Mouse (Mus musculus) lung, embryonic 14.5 days (tissue): ENCODE measurements around the gene Tspan2. TPM values are rescaled to one million over a fixed set of nuclear protein-coding genes. Genes with fewer than 3 reads are reported as not detected.

Source experiments
- ATAC-seq: fragments of 200-750 bp; cut with Nextera tagmentation; 2 replicates; pipeline ENCODE4 v1.8.0; 2017; ENCODE audit warnings: mild to moderate bottlenecking, moderate TSS enrichment, moderate library complexity; ENCODE audit not compliant: insufficient read depth
- DNase-seq: peaks from one replicate; pipeline ENCODE4 v3.0.0-alpha.2; 2015
- H3K27ac ChIP-seq: fragments of 300-500 bp; sonication (generic); 2 replicates; pipeline ENCODE4 v1.5.1; 2014; ENCODE audit warnings: low read depth, mild to moderate bottlenecking, moderate library complexity
- H3K27me3 ChIP-seq: fragments of 300-500 bp; sonication (generic); 2 replicates; pipeline ENCODE4 v1.6.1; 2014; ENCODE audit warnings: low read length, control low read depth; ENCODE audit not compliant: insufficient read depth
- H3K36me3 ChIP-seq: fragments of 300-500 bp; sonication (generic); 2 replicates; pipeline ENCODE4 v1.6.1; 2014; ENCODE audit warnings: control low read depth; ENCODE audit not compliant: insufficient read depth
- H3K4me1 ChIP-seq: fragments of 300-500 bp; sonication (generic); 2 replicates; pipeline ENCODE4 v1.6.1; 2014; ENCODE audit warnings: antibody characterized with exemption, control low read depth; ENCODE audit not compliant: insufficient read depth
- H3K4me2 ChIP-seq: fragments of 300-500 bp; sonication (generic); 2 replicates; pipeline ENCODE4 v1.6.1; 2014; ENCODE audit warnings: mild to moderate bottlenecking
- H3K4me3 ChIP-seq: fragments of 300-500 bp; sonication (generic); 2 replicates; pipeline ENCODE4 v1.5.1; 2014; ENCODE audit warnings: low read depth, low read length
- H3K9ac ChIP-seq: fragments of 300-500 bp; sonication (generic); 2 replicates; pipeline ENCODE4 v1.6.1; 2014
- H3K9me3 ChIP-seq: fragments of 300-500 bp; sonication (generic); 2 replicates; pipeline ENCODE4 v1.6.1; 2016; ENCODE audit warnings: low read depth, low read length, control low read depth
- CTCF ChIP-seq: IDR thresholded peaks from 2 replicates; pipeline ENCODE4 v1.5.1; 2016; ENCODE audit warnings: antibody characterized with exemption, low read depth
- polyA plus RNA-seq: library from polyadenylated mRNA; unstranded; fragments of >200 nt; fragmentation: Nextera tagmentation; extraction: Ambion mirVana; gene quantifications from 2 replicates; pipeline ENCODE4 v1.2.1, GENCODE M21; 2014

Gene Tspan2
- polyA plus RNA-seq, 1 experiment from 2014 or later: 16.2 TPM

- H3K36me3 ChIP-seq: no peaks in the 10 kb centered on the region
- no peak for TF ChIP-seq CTCF
- ATAC-seq: no peak
- no peak overlapping the region for H3K4me3 ChIP-seq
- H3K27ac ChIP-seq: no peak overlapping the region
- no peaks in the 10 kb centered on the region for H3K4me1 ChIP-seq
- no peaks in the 10 kb centered on the region for H3K27me3 ChIP-seq
- no peaks in the 10 kb centered on the region for H3K9me3 ChIP-seq
- no peak overlapping the region for H3K4me2 ChIP-seq
- H3K9ac ChIP-seq: no peak overlapping the region
- peak; percentile 1 for DNase-seq
Measured at GRCm38 (mm10) chr3:102848661-102849060, 114.3 kb downstream of the Tspan2 start.

Other genes starting within 250 kb of the Tspan2 start
- gene Tshb, start 48.2 kb downstream of the Tspan2 start, polyA plus RNA-seq: 0.15 and 0.58 TPM in 2 replicates
- not detected in 2 replicates for gene Sycp1, start 201.6 kb downstream of the Tspan2 start, polyA plus RNA-seq
- gene Nr1h5, start 229.6 kb downstream of the Tspan2 start, polyA plus RNA-seq: not detected in 2 replicates